Mouse (Mus musculus) adrenal gland, postnatal 4 days (tissue): Measurements from ENCODE around the gene Camk2b. TPM values are rescaled to one million over a fixed set of nuclear protein-coding genes. Genes with fewer than 3 reads are reported as not detected.
"Not testable (repeated sequence)": the region's sequence is repeated elsewhere in the genome, so short reads cannot be mapped to it uniquely, and the experiment has no call there.

Source experiments
- DNase-seq, 2 experiments: peaks; one replicate each; pipeline ENCODE4 v3.0.0; 2021 to 2022; ENCODE audit warnings: low spot score in 2 of 2, mixed read lengths in 2 of 2
- total RNA-seq, 2 experiments: library from RNA; stranded (reverse); gene quantifications; 2 replicates each; pipeline ENCODE4 v1.2.3; 2021

Camk2b gene
- total RNA-seq, 2 experiments from 2014 or later: 24.7 to 28.2 TPM

GRCm38 (mm10) chr11:5949586-5950352 is 116.4 kb downstream of the Camk2b start, which contains the start of gene Gck:
Gck (minus strand) TSS chr11:5950081.
- peak in 1 of 2 experiments; percentile 1 for DNase-seq

- DNase-seq: peak in 1 of 2 experiments; percentile 1
Observed at GRCm38 (mm10) chr11:5948546-5949250, 117.5 kb downstream of the Camk2b start.

- peak in 1 of 2 experiments; percentile 0 for DNase-seq
Observed at GRCm38 (mm10) chr11:5947796-5948195, 118.4 kb downstream of the Camk2b start.

GRCm38 (mm10) chr11:5945096-5945495 is 121.1 kb downstream of the Camk2b start:
- no peak for DNase-seq

GRCm38 (mm10) chr11:5942966-5943365 is 123.2 kb downstream of the Camk2b start:
- DNase-seq: no peak

- not testable (repeated sequence) for DNase-seq
Observed at GRCm38 (mm10) chr11:5934531-5934930, 131.6 kb downstream of the Camk2b start.

GRCm38 (mm10) chr11:5931947-5932346 is 134.2 kb downstream of the Camk2b start:
- DNase-seq: not testable (repeated sequence)

- DNase-seq: no peak
Observed at GRCm38 (mm10) chr11:5930578-5930977, 135.6 kb downstream of the Camk2b start.

GRCm38 (mm10) chr11:5926696-5927220 is 139.4 kb downstream of the Camk2b start:
- peak in 1 of 2 experiments; percentile 1 for DNase-seq

- DNase-seq: no peak
Observed at GRCm38 (mm10) chr11:5924699-5925098, 141.5 kb downstream of the Camk2b start.

GRCm38 (mm10) chr11:5920323-5920960 is 145.7 kb downstream of the Camk2b start:
- no peak for DNase-seq

Other genes with a start within 250 kb of the Camk2b start
- gene Polm, start 228.3 kb downstream of the Camk2b start, total RNA-seq: 10 to 100 TPM; 15.9 to 18.3 TPM
- 100 to 1,000 TPM; 293 to 325 TPM for gene Aebp1, start 204.4 kb downstream of the Camk2b start, total RNA-seq
- gene Pold2, start 188.1 kb downstream of the Camk2b start, total RNA-seq: 10 to 100 TPM; 61.2 to 78.6 TPM
- under 1 TPM; 0.56 to 0.76 TPM for gene Myl7, start 167.6 kb downstream of the Camk2b start, total RNA-seq
- 1 to 10 TPM; 5.1 to 6.3 TPM for gene Gck, start 116.3 kb downstream of the Camk2b start, total RNA-seq
- gene Ykt6, start 110.7 kb downstream of the Camk2b start, total RNA-seq: 10 to 100 TPM; 97.9 to 98.2 TPM
- under 1 TPM in 1 of 2 experiments, not detected in 1; 0.31 TPM for gene A730071L15Rik, start 133.7 kb upstream of the Camk2b start, total RNA-seq
- 10 to 100 TPM; 57.8 to 59.0 TPM for gene Nudcd3, start 134.1 kb upstream of the Camk2b start, total RNA-seq
- gene Npc1l1, start 163.8 kb upstream of the Camk2b start, total RNA-seq: under 1 TPM in 1 of 2 experiments, not detected in 1; 0.06 TPM
- gene Ddx56, start 201.4 kb upstream of the Camk2b start, total RNA-seq: 10 to 100 TPM; 69.1 to 70.1 TPM
- gene Tmed4, start 208.5 kb upstream of the Camk2b start, total RNA-seq: 100 to 1,000 TPM; 105 to 112 TPM
- 100 to 1,000 TPM; 315 to 321 TPM for gene Ogdh, start 225.3 kb upstream of the Camk2b start, total RNA-seq